Mouse (Mus musculus) left cerebral cortex, postnatal 36 days (tissue): ENCODE data around the gene Col26a1. TPM values are rescaled to one million over a fixed set of nuclear protein-coding genes. Genes with fewer than 3 reads are reported as not detected.

Source experiments
- DNase-seq, 2 experiments: peaks; one replicate each; pipeline ENCODE4 v3.0.0; 2021 to 2022; ENCODE audit warnings: low spot score in 2 of 2, mixed read lengths in 1 of 2
- intact Hi-C: fragments of 180-260 bp; cut with DNase I; formaldehyde crosslinking; loops from one replicate; pipeline ENCODE4 v1.15.1; 2025
- total RNA-seq, 2 experiments: library from RNA; stranded (reverse); gene quantifications; 2 replicates each; pipeline ENCODE4 v1.2.3; 2021

Gene Col26a1
- total RNA-seq, 2 experiments from 2014 or later, result 8.3 to 13.7 TPM

GRCm38 (mm10) chr5:136704151-136704550 is 178.9 kb downstream of the Col26a1 start:
- no peak for DNase-seq
- intact Hi-C loops, result loop anchor here (5.0 kb wide), 1 partner anchor 502 kb away; no protein-coding TSS in a partner anchor

DNA sequence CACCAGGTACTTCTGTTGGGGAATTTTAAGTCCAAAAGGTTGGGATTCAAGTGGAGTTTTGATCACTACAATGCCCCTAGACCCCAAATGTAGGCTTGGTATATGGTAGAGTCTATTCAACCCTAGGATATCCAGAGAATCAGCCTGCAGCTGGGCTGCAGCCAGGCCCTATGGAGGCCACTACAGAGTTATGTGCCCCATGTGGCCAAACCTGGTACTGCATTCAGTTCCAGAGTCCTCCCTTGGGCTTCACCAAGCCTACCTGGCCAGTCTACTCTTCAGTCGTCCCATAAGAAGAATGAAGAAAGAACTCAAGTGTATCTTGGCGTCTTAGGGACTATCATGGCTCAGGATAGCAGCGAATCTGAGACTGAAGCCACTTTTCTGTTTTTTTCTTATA is 179.3 kb downstream of the Col26a1 start:
- peak; percentile 52 to 59 for DNase-seq
- intact Hi-C loops, result loop anchor here (5.0 kb wide), 1 partner anchor 501 kb away; no protein-coding TSS in a partner anchor

GRCm38 (mm10) chr5:136702159-136702725 is 180.8 kb downstream of the Col26a1 start:
- DNase-seq, result no peak
- intact Hi-C loops, result loop anchor here (5.0 kb wide), 1 partner anchor 500 kb away; no protein-coding TSS in a partner anchor

DNA sequence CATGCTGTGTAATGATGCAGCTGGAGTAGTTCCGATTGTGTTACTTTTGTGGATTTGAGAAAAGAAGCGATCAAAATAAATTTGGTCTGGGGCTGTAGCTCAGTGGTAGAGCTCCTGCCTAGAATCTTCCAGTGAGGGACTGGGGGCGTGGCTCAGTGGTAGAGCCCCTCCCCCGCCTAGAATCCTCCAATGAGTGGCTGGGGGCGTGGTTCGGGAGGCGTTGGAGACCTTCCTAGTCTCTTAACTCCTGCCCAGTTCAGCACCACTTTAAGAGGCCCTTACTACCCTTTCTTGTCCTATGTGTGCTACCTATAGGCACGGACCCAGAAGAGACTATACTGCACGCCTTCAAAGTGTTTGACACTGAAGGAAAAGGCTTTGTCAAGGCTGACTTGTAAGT is 185.4 kb downstream of the Col26a1 start:
- intact Hi-C loops, result no loop called here
- no peak for DNase-seq

DNA sequence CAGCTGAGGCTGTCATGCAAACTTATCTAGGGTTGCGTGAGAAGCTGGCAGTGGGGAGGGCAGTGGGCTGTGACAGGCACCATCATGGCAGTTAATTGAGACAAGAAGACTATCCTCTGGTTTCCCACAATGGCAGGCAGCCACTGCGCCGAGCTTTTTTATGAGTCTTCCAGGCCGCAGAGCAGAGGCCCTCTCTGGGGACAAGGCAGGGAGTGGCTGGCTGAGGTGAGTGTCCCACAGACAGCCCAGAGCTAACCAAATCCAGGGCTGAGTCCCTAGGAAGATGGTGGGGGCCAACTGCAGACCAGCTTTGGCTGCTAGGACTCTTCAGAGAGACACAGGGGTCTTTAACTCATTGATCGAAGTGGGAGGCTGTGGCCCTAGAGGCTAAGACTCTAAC is 186.5 kb downstream of the Col26a1 start:
- DNase-seq, result no peak
- intact Hi-C loops, result no loop called here

- DNase-seq, result no peak
- intact Hi-C loops, result no loop called here
These were observed 188.0 kb downstream of the Col26a1 start for GRCm38 (mm10) chr5:136694976-136695375.

- no peak for DNase-seq
- intact Hi-C loops, result no loop called here
These were observed 189.6 kb downstream of the Col26a1 start for GRCm38 (mm10) chr5:136693418-136693817.

GRCm38 (mm10) chr5:136692784-136693183 is 190.2 kb downstream of the Col26a1 start, which contains the start of gene Myl10:
TSS of gene Myl10 (plus strand) at chr5:136693146.
- intact Hi-C loops, result no loop called here
- no peak for DNase-seq

Other genes with a start within 250 kb of the Col26a1 start
- not detected for gene Myl10, start 190.1 kb downstream of the Col26a1 start, total RNA-seq
- gene Ift22, start 24.9 kb upstream of the Col26a1 start, total RNA-seq, result 100 to 1,000 TPM in 1 of 2 experiments, 10 to 100 TPM in 1; 86.1 to 105 TPM
- 100 to 1,000 TPM; 250 to 282 TPM for gene Fis1, start 70.1 kb upstream of the Col26a1 start, total RNA-seq
- not detected for gene Cldn15, start 83.4 kb upstream of the Col26a1 start, total RNA-seq
- gene Plod3, start 103.8 kb upstream of the Col26a1 start, total RNA-seq, result 10 to 100 TPM; 30.4 to 40.3 TPM
- 10 to 100 TPM; 90.3 to 90.8 TPM for gene Znhit1, start 104.8 kb upstream of the Col26a1 start, total RNA-seq
- gene Vgf, start 143.2 kb upstream of the Col26a1 start, total RNA-seq, result 100 to 1,000 TPM; 358 to 374 TPM
- gene Ap1s1, start 162.9 kb upstream of the Col26a1 start, total RNA-seq, result 100 to 1,000 TPM; 315 to 338 TPM
- under 1 TPM; 0.57 to 0.91 TPM for gene Serpine1, start 189.1 kb upstream of the Col26a1 start, total RNA-seq
- 1 to 10 TPM; 4.3 to 5.2 TPM for gene Trim56, start 233.0 kb upstream of the Col26a1 start, total RNA-seq